Mouse (Mus musculus) heart, embryonic 15.5 days (tissue): ENCODE data around the gene Med13l. TPM values are rescaled to one million over a fixed set of nuclear protein-coding genes. Genes with fewer than 3 reads are reported as not detected.

Experiments
- ATAC-seq: fragments of 200-750 bp; cut with Nextera tagmentation; replicated peaks from 2 replicates; pipeline ENCODE4 v1.8.0; 2017; ENCODE audit warnings: low read depth, moderate TSS enrichment; ENCODE audit not compliant: insufficient number of reproducible peaks, insufficient read depth, low FRiP score
- H3K27ac ChIP-seq: fragments of 300-500 bp; sonication (generic); 2 replicates; pipeline ENCODE4 v1.5.1; 2015; ENCODE audit warnings: mild to moderate bottlenecking, inconsistent platforms
- H3K27me3 ChIP-seq: fragments of 300-500 bp; sonication (generic); 2 replicates; pipeline ENCODE4 v1.6.1; 2015; ENCODE audit warnings: inconsistent platforms
- H3K36me3 ChIP-seq: fragments of 300-500 bp; sonication (generic); 2 replicates; pipeline ENCODE4 v1.6.1; 2015; ENCODE audit warnings: mild to moderate bottlenecking, inconsistent platforms
- H3K4me1 ChIP-seq: fragments of 300-500 bp; sonication (generic); replicated peaks from 2 replicates; pipeline ENCODE4 v1.6.1; 2015; ENCODE audit warnings: inconsistent platforms
- H3K4me2 ChIP-seq: fragments of 300-500 bp; sonication (generic); 2 replicates; pipeline ENCODE4 v1.6.1; 2015; ENCODE audit warnings: inconsistent platforms, mild to moderate bottlenecking, moderate library complexity
- H3K4me3 ChIP-seq: fragments of 300-500 bp; sonication (generic); 2 replicates; pipeline ENCODE4 v1.5.1; 2015; ENCODE audit warnings: mild to moderate bottlenecking, inconsistent platforms
- H3K9ac ChIP-seq: fragments of 300-500 bp; sonication (generic); 2 replicates; pipeline ENCODE4 v1.6.1; 2015; ENCODE audit warnings: mild to moderate bottlenecking, inconsistent platforms
- H3K9me3 ChIP-seq: fragments of 300-500 bp; sonication (generic); replicated peaks from 2 replicates; pipeline ENCODE4 v1.6.1; 2016; ENCODE audit warnings: inconsistent platforms
- WGBS: fragments of 180-500 bp; shearing (Covaris S2); methylation state at CpG from one replicate; pipeline ENCODE4 v1.1.7; 2015; ENCODE audit warnings: mixed read lengths; 5-methylcytosine and 5-hydroxymethylcytosine counted together
- polyA plus RNA-seq: library from polyadenylated mRNA; unstranded; fragments of >200 nt; fragmentation: Nextera tagmentation; extraction: Ambion mirVana; gene quantifications from 2 replicates; pipeline ENCODE4 v1.2.1, GENCODE M21; 2015

Med13l gene
- polyA plus RNA-seq, 1 experiment from 2014 or later = 6.1 TPM

DNA sequence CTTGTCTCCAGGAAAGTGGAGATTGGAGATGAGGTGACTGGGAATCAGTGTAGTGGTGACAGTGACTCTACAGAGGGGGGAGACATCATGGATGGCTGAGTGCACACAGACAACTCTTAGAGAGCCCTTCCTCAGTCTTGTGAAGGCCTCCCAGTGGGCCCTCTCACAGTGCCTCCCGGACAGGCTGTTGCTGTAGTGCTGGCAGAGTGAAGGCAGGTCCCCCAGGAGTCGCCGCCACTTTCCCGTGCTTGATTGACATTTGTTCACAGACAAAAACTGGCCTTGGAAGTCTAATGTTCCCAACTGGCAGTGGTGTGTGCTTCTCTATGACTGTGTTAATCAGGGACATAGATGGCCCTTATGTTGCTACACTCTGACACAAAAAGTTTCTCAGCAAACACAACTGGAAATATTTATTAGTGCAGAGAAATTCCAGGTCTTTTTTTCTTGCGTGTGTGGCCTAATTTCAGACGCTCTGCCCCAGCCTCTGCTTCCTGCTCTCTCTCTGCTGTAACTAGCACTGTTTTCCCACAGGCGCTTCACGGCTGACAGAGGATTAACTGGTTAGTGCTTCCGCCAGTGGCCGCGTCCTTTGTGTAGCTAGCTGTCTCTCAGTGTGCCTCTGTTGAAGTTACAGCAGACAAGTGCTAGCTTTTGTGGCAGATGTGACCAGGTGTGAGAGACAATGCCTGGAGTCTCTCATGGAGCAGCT, 75.2 kb downstream of the Med13l start:
- Histone ChIP-seq H3K4me2 (0 out of 2 replicates have a peak overlapping the region, but pooled peaks have one; percentile 6), H3K9ac (no peak overlapping the region), H3K9me3 (no peaks in the 10 kb centered on the region), H3K36me3 (no peaks in the 10 kb centered on the region), H3K4me3 (no peak overlapping the region), H3K27ac (peak overlapping the region; percentile 44), H3K27me3 (no peaks in the 10 kb centered on the region), H3K4me1 (peaks cover 50% of the 10 kb centered on the region)
- 26% methylated on average over 11 of the region's 11 CpGs for WGBS
- no peak for ATAC-seq

DNA sequence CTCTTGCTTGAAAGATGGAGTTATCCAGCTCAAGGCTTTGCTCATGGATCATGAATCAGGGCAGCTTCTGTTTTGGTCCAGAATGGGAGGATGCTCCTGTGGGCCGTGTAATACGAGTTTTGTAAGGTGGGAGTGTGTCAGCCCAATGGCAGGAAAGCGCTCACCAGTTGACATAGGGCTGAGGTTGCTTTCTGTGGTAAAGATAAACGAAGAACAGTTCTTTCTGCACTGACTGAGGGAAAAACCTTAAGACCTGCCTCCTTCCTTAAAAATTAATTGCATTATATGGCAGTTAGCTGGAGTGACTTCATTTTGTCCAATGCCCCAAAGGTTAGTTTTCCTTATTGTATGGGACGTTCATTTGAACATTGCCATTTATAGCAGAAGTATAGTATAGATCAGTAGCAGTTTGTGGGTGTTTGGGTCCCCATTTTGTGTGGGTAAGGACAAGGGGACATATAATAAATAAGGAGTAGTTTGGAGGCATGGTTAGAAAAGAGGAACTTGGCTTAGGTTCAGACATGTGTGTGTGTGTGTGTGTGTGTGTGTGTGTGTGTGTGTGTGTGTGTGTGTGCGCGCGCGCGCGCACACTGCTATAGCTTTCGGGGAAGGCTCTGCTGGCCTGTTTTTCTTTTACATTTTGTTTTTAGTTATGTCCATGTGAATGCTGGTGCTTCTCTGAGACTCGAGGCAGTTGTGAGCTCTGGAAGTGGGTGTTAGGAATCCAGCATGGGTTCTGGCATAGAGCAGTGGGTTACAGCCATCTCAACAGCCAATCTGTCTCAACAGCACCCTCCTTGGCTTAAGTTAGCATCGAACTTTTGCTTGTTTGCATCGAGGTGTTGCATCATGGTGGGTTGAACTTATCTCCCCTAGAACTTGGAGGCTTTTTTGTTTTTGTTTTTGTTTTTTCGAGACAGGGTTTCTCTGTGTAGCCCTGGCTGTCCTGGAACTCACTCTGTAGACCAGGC, 76.2 kb downstream of the Med13l start:
- Histone ChIP-seq H3K4me3 (no peak overlapping the region), H3K4me1 (peaks cover 48% of the 10 kb centered on the region), H3K9ac (no peak overlapping the region), H3K27ac (no peak overlapping the region; the same call in 1 of the 2 replicates), H3K4me2 (no peak overlapping the region), H3K36me3 (no peaks in the 10 kb centered on the region), H3K9me3 (no peaks in the 10 kb centered on the region), H3K27me3 (no peaks in the 10 kb centered on the region)
- 85% methylated on average over 16 of the region's 16 CpGs for WGBS
- no peak for ATAC-seq

DNA sequence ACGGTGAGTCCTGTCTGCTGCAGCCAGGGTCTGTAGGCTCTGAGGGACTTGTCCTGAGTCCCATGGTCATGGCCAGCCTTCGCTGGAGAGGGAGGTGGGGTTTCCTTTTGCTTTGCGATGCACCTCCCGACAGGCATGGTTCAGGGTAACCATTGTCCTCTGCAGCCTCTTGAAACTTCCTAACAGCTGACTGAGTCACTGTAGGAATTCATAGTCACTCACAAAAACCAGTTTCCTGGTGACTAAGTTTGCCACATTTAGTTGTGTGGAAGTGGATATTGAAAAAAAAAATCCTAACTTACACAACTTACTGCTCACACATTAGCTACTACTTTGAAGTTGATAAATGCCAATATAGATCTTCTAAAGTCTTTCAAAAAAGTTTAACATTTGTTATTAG, 77.5 kb downstream of the Med13l start:
- peaks cover 47% of the 10 kb centered on the region for H3K4me1 ChIP-seq
- H3K4me3 ChIP-seq = no peak overlapping the region
- H3K27me3 ChIP-seq = no peaks in the 10 kb centered on the region
- H3K36me3 ChIP-seq = no peaks in the 10 kb centered on the region
- H3K4me2 ChIP-seq = no peak overlapping the region
- no peak overlapping the region for H3K9ac ChIP-seq
- H3K9me3 ChIP-seq = no peaks in the 10 kb centered on the region
- no peak overlapping the region for H3K27ac ChIP-seq
- no peak for ATAC-seq
- 52% methylated on average over 4 of the region's 4 CpGs for WGBS

DNA sequence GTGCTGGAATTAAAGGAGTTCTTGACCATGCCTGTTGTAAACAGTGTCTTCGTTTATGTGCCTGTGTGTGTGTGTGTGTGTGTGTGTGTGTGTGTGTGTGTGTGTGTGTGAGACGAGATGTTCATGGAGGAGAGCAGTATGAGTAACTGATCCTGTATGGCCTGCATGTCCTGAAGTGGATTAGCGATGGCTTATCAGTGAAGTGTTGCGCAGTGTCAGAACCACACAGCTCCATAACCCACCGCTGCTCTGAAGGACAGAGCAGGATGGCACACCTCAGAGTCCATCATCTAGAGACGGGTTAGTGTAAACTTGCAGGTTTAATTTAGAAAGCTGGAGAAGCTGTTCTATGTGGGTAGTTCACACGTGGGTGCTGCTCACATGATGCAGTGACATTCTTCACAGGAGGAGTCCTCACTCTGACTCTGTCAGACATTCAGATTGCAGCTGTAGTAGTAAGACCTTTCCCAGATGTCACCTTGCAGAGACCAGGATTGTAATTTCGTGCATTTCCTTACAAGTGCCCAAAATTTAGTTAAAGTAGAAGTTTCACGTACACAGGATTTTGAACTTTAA, 78.1 kb downstream of the Med13l start:
- peaks cover 53% of the 10 kb centered on the region for H3K4me1 ChIP-seq
- no peak overlapping the region for H3K4me2 ChIP-seq
- no peaks in the 10 kb centered on the region for H3K36me3 ChIP-seq
- no peak overlapping the region for H3K9ac ChIP-seq
- no peaks in the 10 kb centered on the region for H3K9me3 ChIP-seq
- peak; percentile 43; the same call in 1 of the 2 replicates for ATAC-seq
- no peak overlapping the region for H3K27ac ChIP-seq
- H3K4me3 ChIP-seq = no peak overlapping the region
- WGBS = 47% methylated on average over 9 of the region's 9 CpGs
- H3K27me3 ChIP-seq = no peaks in the 10 kb centered on the region

DNA sequence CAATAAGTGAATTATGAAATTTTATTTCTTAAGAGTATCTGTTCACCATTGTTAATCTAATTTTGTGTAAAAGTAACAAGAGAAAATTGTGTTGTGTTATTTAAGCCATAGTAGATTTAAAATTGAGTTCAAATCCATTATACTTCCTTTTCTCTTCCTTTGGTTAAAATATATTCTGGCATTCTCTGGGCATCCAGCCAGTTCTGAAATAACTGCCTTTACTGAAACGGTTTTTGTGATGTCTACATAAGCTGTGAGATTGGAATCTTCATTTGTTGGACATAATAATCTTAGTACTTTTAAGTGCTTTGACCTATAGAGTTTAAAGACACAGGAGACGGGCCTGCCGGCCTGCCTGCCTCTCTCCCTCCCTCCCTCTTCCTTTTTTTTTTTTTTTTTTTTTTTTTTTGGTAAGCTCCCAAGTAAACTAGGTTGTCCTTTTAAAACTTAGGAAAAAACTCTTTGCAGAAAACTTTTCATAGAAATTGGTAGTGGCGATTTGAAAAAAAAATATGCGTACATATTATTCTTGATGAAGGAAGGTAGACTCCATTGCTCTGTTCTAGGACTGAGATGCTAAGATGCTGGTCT, 78.7 kb downstream of the Med13l start:
- Histone ChIP-seq H3K36me3 (no peaks in the 10 kb centered on the region), H3K9me3 (no peaks in the 10 kb centered on the region), H3K27ac (no peak overlapping the region), H3K4me1 (peaks cover 56% of the 10 kb centered on the region), H3K4me3 (no peak overlapping the region), H3K4me2 (no peak overlapping the region), H3K9ac (no peak overlapping the region), H3K27me3 (no peaks in the 10 kb centered on the region)
- WGBS = 46% methylated on average over 5 of the region's 5 CpGs
- ATAC-seq = no peak

DNA sequence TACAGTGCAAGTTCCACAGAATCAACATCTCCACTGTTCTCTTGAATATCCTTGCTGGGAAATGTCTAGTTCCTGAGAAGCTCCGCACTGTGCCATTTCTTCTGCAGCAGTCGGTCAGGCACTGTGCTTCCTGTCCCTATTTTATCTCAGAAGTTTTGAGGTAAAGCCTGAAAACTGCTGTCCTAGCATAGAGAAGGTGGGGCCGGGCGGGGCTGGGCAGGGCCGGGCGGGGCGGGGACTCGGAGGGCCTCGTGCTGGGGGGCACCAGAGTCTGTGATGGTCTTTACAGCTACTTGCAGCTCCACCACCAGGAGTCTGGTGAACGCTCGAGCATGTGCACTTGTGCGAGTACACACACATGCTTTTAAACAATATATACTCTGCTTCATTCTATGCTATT, 83.6 kb downstream of the Med13l start:
- H3K4me2 ChIP-seq = no peak overlapping the region
- H3K27me3 ChIP-seq = no peaks in the 10 kb centered on the region
- peaks cover 46% of the 10 kb centered on the region for H3K4me1 ChIP-seq
- no peak overlapping the region for H3K4me3 ChIP-seq
- H3K27ac ChIP-seq = no peak overlapping the region
- 67% methylated on average over 12 of the region's 12 CpGs for WGBS
- ATAC-seq = no peak
- H3K36me3 ChIP-seq = no peaks in the 10 kb centered on the region
- no peaks in the 10 kb centered on the region for H3K9me3 ChIP-seq
- H3K9ac ChIP-seq = no peak overlapping the region

DNA sequence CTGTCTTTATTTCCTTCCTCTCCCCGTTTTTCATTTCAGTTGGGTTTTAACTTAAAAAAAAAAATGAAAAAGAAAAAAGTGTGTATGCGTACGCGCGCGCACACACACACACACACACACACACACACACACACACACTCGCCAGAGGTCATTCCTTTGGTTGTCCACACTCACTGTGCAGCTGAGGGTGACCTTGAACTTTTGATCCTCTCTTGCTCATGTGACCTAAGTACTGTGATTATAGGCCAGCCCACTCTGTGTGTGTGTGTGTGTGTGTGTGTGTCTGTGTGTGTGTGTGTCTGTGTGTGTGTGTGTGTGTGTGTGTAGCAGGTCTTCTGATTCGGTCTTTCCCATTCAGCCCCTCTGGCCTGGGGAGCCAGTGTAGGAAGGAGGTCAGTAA, 84.0 kb downstream of the Med13l start:
- Histone ChIP-seq H3K27ac (no peak overlapping the region), H3K4me2 (no peak overlapping the region), H3K4me1 (peaks cover 44% of the 10 kb centered on the region), H3K9ac (no peak overlapping the region), H3K36me3 (no peaks in the 10 kb centered on the region), H3K4me3 (no peak overlapping the region), H3K27me3 (no peaks in the 10 kb centered on the region), H3K9me3 (no peaks in the 10 kb centered on the region)
- no peak for ATAC-seq
- 82% methylated on average over 8 of the region's 8 CpGs for WGBS

DNA sequence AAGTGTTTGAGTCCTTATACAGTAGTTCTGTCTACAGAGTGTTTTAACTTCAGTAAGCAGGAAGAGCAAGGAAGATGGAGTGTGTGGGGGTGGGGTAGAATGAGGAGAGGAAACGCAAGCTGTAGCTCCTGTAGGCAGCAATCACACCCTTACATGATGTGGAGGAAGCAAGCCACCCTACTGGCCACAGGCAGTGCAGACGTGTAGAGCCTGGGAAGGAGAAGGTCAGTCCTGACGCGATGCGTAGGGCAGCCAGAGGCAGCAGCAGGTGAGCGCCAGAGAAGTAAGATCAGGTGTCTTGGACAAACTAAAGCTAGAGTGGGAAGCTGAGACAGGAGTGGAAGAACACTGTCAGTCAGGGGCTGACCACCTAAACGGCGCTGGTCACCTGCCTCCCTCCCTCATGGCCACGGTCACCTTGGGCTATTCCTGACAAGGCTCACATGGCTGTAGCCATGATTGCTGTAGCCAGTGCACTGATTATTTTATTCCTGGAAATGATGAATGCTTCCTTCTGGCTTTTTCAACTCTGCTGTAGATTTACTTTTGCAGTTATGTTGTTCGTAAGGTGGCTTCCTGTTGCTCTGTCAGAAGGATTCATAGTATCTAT, 84.8 kb downstream of the Med13l start:
- Histone ChIP-seq H3K9me3 (no peaks in the 10 kb centered on the region), H3K27me3 (no peaks in the 10 kb centered on the region), H3K9ac (no peak overlapping the region), H3K4me1 (peaks cover 43% of the 10 kb centered on the region), H3K4me2 (no peak overlapping the region), H3K27ac (0 out of 2 replicates have a peak overlapping the region, but pooled peaks have one; percentile 44), H3K4me3 (no peak overlapping the region), H3K36me3 (no peaks in the 10 kb centered on the region)
- 57% methylated on average over 10 of the region's 10 CpGs for WGBS
- no peak for ATAC-seq

DNA sequence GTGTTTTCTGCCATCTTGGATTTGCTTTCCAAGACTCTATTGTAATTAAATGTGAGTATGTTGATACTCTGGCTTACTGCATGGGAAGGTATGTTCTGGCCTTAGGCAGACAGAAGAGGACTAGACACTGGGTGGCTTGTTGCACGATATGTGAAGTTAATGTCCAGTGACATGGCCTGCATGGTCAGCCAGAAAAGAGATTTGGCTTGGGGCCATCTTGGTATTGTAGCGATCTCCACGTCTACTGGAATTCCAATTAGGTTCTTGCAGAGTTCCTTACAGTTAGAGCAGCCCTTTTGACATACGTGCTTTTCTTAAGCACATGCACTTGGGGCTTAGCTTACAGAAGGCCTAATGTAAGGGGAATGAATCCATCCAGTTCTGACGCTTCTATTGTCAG, 86.4 kb downstream of the Med13l start:
- H3K4me2 ChIP-seq = no peak overlapping the region
- ATAC-seq = no peak
- H3K9me3 ChIP-seq = no peaks in the 10 kb centered on the region
- no peak overlapping the region for H3K27ac ChIP-seq
- H3K4me1 ChIP-seq = peaks cover 47% of the 10 kb centered on the region
- H3K36me3 ChIP-seq = no peaks in the 10 kb centered on the region
- H3K27me3 ChIP-seq = no peaks in the 10 kb centered on the region
- no peak overlapping the region for H3K4me3 ChIP-seq
- H3K9ac ChIP-seq = no peak overlapping the region
- 71% methylated on average over 5 of the region's 5 CpGs for WGBS

DNA sequence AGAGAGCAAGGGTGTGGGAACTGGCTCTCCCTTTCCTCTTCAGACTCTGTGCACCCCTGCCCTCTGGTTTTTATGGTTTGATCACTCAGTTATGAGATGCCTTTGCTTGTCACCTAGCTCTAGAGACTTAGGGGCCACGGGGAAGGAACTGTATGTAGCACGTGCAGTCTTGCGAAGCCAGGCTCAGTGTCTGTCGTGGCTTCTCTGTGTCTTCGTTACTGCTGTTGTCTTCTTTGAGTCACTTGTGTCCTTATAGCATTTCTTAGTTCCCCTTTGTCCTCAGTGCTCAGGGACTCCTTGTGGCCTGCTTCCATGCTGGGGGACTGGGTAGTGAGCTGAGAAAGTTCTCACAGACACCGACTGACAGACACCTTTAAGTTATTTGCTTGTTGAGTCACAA, 86.9 kb downstream of the Med13l start:
- Histone ChIP-seq H3K36me3 (no peaks in the 10 kb centered on the region), H3K27me3 (no peaks in the 10 kb centered on the region), H3K27ac (no peak overlapping the region), H3K9ac (no peak overlapping the region), H3K4me1 (peaks cover 46% of the 10 kb centered on the region), H3K4me3 (no peak overlapping the region), H3K4me2 (no peak overlapping the region), H3K9me3 (no peaks in the 10 kb centered on the region)
- WGBS = 68% methylated on average over 6 of the region's 6 CpGs
- ATAC-seq = no peak
